In the genomic region with DNA sequence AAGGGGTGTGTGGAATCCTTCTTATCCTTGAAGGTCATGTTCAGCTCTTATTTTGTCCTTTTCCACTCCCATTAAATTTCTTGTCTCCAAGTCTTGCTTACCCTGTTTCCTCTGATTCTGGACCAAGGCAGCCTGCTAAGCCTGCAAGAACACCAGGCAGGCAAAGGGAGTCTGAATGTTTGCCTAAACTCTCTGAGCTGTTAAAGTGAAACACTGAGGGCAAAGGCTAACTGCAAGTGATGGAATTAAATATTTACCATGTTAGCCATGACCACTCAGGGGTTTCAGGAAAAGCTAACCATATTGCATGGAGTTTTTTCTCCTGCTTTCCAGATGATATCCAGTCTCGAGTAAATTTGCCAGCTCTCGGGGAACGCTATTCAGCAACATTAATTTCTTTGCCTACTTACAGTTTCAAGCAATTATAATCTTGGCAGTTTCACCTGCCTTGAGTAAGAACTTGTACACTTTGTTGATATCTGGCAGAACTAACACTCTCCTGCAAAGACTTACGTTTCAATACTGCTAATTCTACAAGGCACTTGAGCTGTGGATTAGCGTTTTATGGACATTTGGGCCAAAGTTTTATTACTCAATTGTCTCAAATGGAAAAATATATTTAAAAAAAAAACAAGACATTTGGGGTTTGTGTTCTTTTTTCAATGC, we compare ENCODE assay signal across 16 mouse cellular contexts.
DNase-seq lines count a peak whose midpoint lies in the region; ATAC-seq and TF ChIP-seq lines count a peak whose summit lies in the region.
"Had no signal": no experiment of that assay in that cellular context is flagged by ENCODE, and none has a peak within 500 bp of the region (broad histone marks: within the 10 kb centered on the region; RNA-seq: fewer than 3 reads in every experiment).

No protein-coding gene starts in this region.

- peak; percentile 81 for ATAC-seq in kidney, postnatal 0 days (replicated peaks; ENCODE audit: low FRiP score, low read depth)
- ATAC-seq in liver, postnatal 0 days = peak; percentile 73

- DNase-seq in heart, adult 11 months = peak; percentile 27
- DNase-seq in heart, postnatal 25 days (ENCODE audit: low spot score) = no peak
- peak; percentile 14 for DNase-seq in fibroblast of lung, adult 2 months (ENCODE audit: low read depth)
- peak; percentile 57 for DNase-seq in kidney, postnatal 0 days (ENCODE audit: low spot score)
- no peak for DNase-seq in liver, postnatal 0 days
- no peak for DNase-seq in midbrain, embryonic 10.5 days (ENCODE audit: low spot score)
- DNase-seq in Muller cell, postnatal 12 days (ENCODE audit: inconsistent ontology term) = no peak
- DNase-seq in adrenal gland, adult 18-20 months (ENCODE audit: low spot score in 2 of 2) = no peak
- DNase-seq: cerebellum, adult 11-12 months; heart, adult 2 months; heart, postnatal 10 days; midbrain, embryonic 14.5 days; thymus, adult 2 months had no signal

- H3K27me3 ChIP-seq in kidney, postnatal 0 days (ENCODE audit: insufficient read depth, low read length) = no peaks in the 10 kb centered on the region
- H3K27me3 ChIP-seq in liver, postnatal 0 days (ENCODE audit: insufficient read depth, low read length) = no peaks in the 10 kb centered on the region
- H3K27me3 ChIP-seq in midbrain, embryonic 10.5 days (ENCODE audit: low read depth, poor library complexity, severe bottlenecking) = peaks cover 50% of the 10 kb centered on the region
- H3K27me3 ChIP-seq: neural tube, embryonic 12.5 days had no signal

- H3K36me3 ChIP-seq in kidney, postnatal 0 days (ENCODE audit: insufficient read depth, low read length) = no peaks in the 10 kb centered on the region
- no peaks in the 10 kb centered on the region for H3K36me3 ChIP-seq in liver, postnatal 0 days (replicated peaks; ENCODE audit: insufficient read depth, low read length)
- no peaks in the 10 kb centered on the region for H3K36me3 ChIP-seq in midbrain, embryonic 10.5 days
- H3K36me3 ChIP-seq: neural tube, embryonic 12.5 days had no signal

- TF ChIP-seq CTCF in kidney, postnatal 0 days (IDR thresholded peaks at IDR 0.05; ENCODE audit: low read depth) = no peak
- no peak for TF ChIP-seq CTCF in liver, postnatal 0 days (IDR thresholded peaks at IDR 0.05; ENCODE audit: low read depth)

- WGBS in kidney, postnatal 0 days = 34% methylated on average over 5 of the region's 5 CpGs
- WGBS in liver, postnatal 0 days (ENCODE audit: insufficient replicate concordance) = 58% methylated on average over 5 of the region's 5 CpGs
- 88% methylated on average over 5 of the region's 5 CpGs for WGBS in midbrain, embryonic 10.5 days

- no peaks in the 10 kb centered on the region; the same call in 1 of the 2 replicates for H3K4me1 ChIP-seq in kidney, postnatal 0 days (replicated peaks; ENCODE audit: insufficient read depth, low read length)
- H3K4me1 ChIP-seq in liver, postnatal 0 days (ENCODE audit: insufficient read depth) = peaks cover 12% of the 10 kb centered on the region
- H3K4me1 ChIP-seq in midbrain, embryonic 10.5 days = peaks cover 42% of the 10 kb centered on the region

- intact Hi-C loops in heart, postnatal 25 days (cut with DNase I) = no loop called here

- no peaks in the 10 kb centered on the region for H3K9me3 ChIP-seq in kidney, postnatal 0 days (replicated peaks; ENCODE audit: low read length)
- no peaks in the 10 kb centered on the region for H3K9me3 ChIP-seq in liver, postnatal 0 days (ENCODE audit: low read length)
- no peaks in the 10 kb centered on the region for H3K9me3 ChIP-seq in midbrain, embryonic 10.5 days (replicated peaks)
- H3K9me3 ChIP-seq: neural tube, embryonic 12.5 days had no signal

- peak overlapping the region; percentile 6; the same call in 1 of the 2 replicates for H3K4me2 ChIP-seq in kidney, postnatal 0 days (ENCODE audit: low read length)
- H3K4me2 ChIP-seq in liver, postnatal 0 days (ENCODE audit: low read depth, low read length) = peak overlapping the region; percentile 46; the same call in 1 of the 2 replicates
- H3K4me2 ChIP-seq: neural tube, embryonic 12.5 days had no signal

- no peak for TF ChIP-seq EP300 in liver, postnatal 0 days (IDR thresholded peaks at IDR 0.05; ENCODE audit: low read depth)

- peak overlapping the region; percentile 68 for H3K27ac ChIP-seq in kidney, postnatal 0 days
- H3K27ac ChIP-seq in liver, postnatal 0 days (ENCODE audit: low read depth) = peak overlapping the region; percentile 58
- H3K27ac ChIP-seq in midbrain, embryonic 10.5 days (replicated peaks) = no peak overlapping the region
- H3K27ac ChIP-seq: heart, adult 2 months; left cerebral cortex, adult 2 months; neural tube, embryonic 12.5 days had no signal

- no peak overlapping the region for H3K9ac ChIP-seq in kidney, postnatal 0 days (ENCODE audit: low read depth, low read length)
- H3K9ac ChIP-seq in liver, postnatal 0 days (replicated peaks) = no peak overlapping the region
- H3K9ac ChIP-seq: neural tube, embryonic 12.5 days had no signal

- H3K4me3 ChIP-seq in kidney, postnatal 0 days (replicated peaks; ENCODE audit: low read depth, low read length) = no peak overlapping the region
- H3K4me3 ChIP-seq in liver, postnatal 0 days (ENCODE audit: low read depth, low read length) = no peak overlapping the region; the same call in 1 of the 2 replicates
- no peak overlapping the region for H3K4me3 ChIP-seq in midbrain, embryonic 10.5 days
- H3K4me3 ChIP-seq: erythroblast, embryonic 14.5 days; heart, adult 2 months; left cerebral cortex, adult 2 months; neural tube, embryonic 12.5 days had no signal

Comparison
In these comparisons a context has a peak if more than half of its experiments do, and no peak if none do; other contexts are left out.
1. DNase-seq: peak in heart, adult 11 months (single experiment), fibroblast of lung, adult 2 months (single experiment) and kidney, postnatal 0 days (single experiment); none in heart, postnatal 25 days (single experiment), liver, postnatal 0 days (single experiment), midbrain, embryonic 10.5 days (single experiment), Muller cell, postnatal 12 days (single experiment) and adrenal gland, adult 18-20 months (0 of 2).